Mouse (Mus musculus): ENCODE measurements around the gene Itsn2. TPM values are rescaled to one million over a fixed set of nuclear protein-coding genes. Genes with fewer than 3 reads are reported as not detected.
A peak's percentile ranks its signal among the peaks of the same experiment; 100 is the strongest.

Itsn2 gene
- polyA plus RNA-seq, 1 experiment from 2014 or later: 48.4 TPM

- Histone ChIP-seq H3K9me3 (ENCODE audit: control insufficient read depth, low read length) (no peaks in the 10 kb centered on the region), H3K9ac (ENCODE audit: low read length) (no peak overlapping the region), H3K4me1 (ENCODE audit: control insufficient read depth in 2 of 2, insufficient read depth in 2 of 2, low read length in 2 of 2) (peaks cover 0 to 2% of the 10 kb centered on the region in 2 experiments; a peak in 2 of 4 replicates), H3K27ac (replicated peaks in 1 of 2; ENCODE audit: control insufficient read depth in 1 of 2, insufficient read depth in 1 of 2, low read depth in 2 of 2, low read length in 2 of 2) (no peak overlapping the region), H3K36me3 (ENCODE audit: control insufficient read depth, insufficient read depth, low read length) (no peaks in the 10 kb centered on the region), H3K4me2 (ENCODE audit: low read length) (no peak overlapping the region), H3K27me3 (ENCODE audit: control insufficient read depth, insufficient read depth, low read length) (no peaks in the 10 kb centered on the region), H3K4me3 (ENCODE audit: control insufficient read depth in 1 of 2, insufficient read depth in 1 of 2, low read depth in 1 of 2, low read length in 2 of 2) (no peak overlapping the region)
- no peak for ATAC-seq (ENCODE audit: insufficient number of reproducible peaks, insufficient read depth, low FRiP score, low read depth)
- WGBS: 74% methylated on average over 2 of the region's 2 CpGs
Observed at GRCm38 (mm10) chr12:4587846-4588245, 4.6 kb upstream of the Itsn2 start.

DNA sequence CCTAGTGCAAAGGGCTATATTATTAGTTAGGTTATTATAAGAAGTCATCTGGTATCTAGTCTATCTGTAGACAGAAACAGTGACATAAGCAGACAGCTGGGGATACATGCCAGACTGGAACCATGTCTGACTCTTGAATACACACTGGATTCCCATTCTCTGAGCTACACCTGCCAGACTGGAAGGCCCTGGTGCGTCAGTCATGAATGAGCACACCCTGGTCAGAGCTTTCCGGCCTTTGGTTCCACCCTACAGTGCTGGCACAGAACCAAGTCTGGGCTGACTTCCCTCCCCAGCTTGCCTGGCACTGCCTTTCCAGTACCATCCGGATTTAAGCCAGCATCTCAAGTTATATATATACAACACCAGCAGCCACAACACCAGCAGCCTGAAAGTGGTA lies 3.8 kb upstream of the Itsn2 start:
- WGBS: 64% methylated on average over 3 of the region's 3 CpGs
- Histone ChIP-seq H3K9me3 (ENCODE audit: control insufficient read depth, low read length) (no peaks in the 10 kb centered on the region), H3K27ac (replicated peaks in 1 of 2; ENCODE audit: control insufficient read depth in 1 of 2, insufficient read depth in 1 of 2, low read depth in 2 of 2, low read length in 2 of 2) (no peak overlapping the region), H3K4me2 (ENCODE audit: low read length) (no peak overlapping the region), H3K9ac (ENCODE audit: low read length) (no peak overlapping the region), H3K4me3 (ENCODE audit: control insufficient read depth in 1 of 2, insufficient read depth in 1 of 2, low read depth in 1 of 2, low read length in 2 of 2) (no peak overlapping the region), H3K4me1 (ENCODE audit: control insufficient read depth in 2 of 2, insufficient read depth in 2 of 2, low read length in 2 of 2) (peaks cover 0 to 2% of the 10 kb centered on the region in 2 experiments; a peak in 2 of 4 replicates), H3K27me3 (ENCODE audit: control insufficient read depth, insufficient read depth, low read length) (no peaks in the 10 kb centered on the region), H3K36me3 (ENCODE audit: control insufficient read depth, insufficient read depth, low read length) (no peaks in the 10 kb centered on the region)
- no peak for ATAC-seq (ENCODE audit: insufficient number of reproducible peaks, insufficient read depth, low FRiP score, low read depth)

DNA sequence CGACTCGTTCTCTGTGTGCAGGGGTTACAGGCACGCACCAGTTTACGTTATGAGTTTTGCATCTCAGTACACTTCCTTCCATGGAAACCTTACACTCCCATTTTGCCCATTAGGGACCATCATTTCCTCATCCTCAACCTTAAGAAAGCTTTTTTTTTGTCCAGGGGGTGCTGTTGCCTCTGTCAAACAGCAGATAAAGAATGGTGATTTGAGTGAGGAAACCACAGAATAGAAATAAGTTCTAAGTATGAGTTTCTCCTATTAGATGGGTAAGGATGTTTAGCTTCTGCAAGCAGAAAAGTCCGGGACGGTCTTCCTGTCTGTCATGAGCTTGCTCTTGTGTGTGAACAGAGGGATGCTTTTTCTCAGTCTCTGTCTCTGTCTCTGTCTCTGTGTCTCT lies 413 bp upstream of the Itsn2 start:
- peak overlapping the region; percentile 83 for H3K4me2 ChIP-seq (ENCODE audit: low read length)
- no peak for ATAC-seq (ENCODE audit: insufficient number of reproducible peaks, insufficient read depth, low FRiP score, low read depth)
- H3K27me3 ChIP-seq (ENCODE audit: control insufficient read depth, insufficient read depth, low read length): no peaks in the 10 kb centered on the region
- H3K4me1 ChIP-seq (ENCODE audit: control insufficient read depth in 2 of 2, insufficient read depth in 2 of 2, low read length in 2 of 2): peaks cover 2 to 9% of the 10 kb centered on the region in 2 experiments; a peak in 3 of 4 replicates
- H3K36me3 ChIP-seq (ENCODE audit: control insufficient read depth, insufficient read depth, low read length): no peaks in the 10 kb centered on the region
- H3K4me3 ChIP-seq (ENCODE audit: control insufficient read depth in 1 of 2, insufficient read depth in 1 of 2, low read depth in 1 of 2, low read length in 2 of 2): peak overlapping the region; percentile 89 to 99
- no peak overlapping the region for H3K27ac ChIP-seq (replicated peaks in 1 of 2; ENCODE audit: control insufficient read depth in 1 of 2, insufficient read depth in 1 of 2, low read depth in 2 of 2, low read length in 2 of 2)
- 62% methylated on average over 6 of the region's 6 CpGs for WGBS
- no peaks in the 10 kb centered on the region for H3K9me3 ChIP-seq (ENCODE audit: control insufficient read depth, low read length)
- H3K9ac ChIP-seq (ENCODE audit: low read length): peak overlapping the region; percentile 96

- Histone ChIP-seq H3K4me1 (ENCODE audit: control insufficient read depth in 2 of 2, insufficient read depth in 2 of 2, low read length in 2 of 2) (peaks cover 2 to 10% of the 10 kb centered on the region in 2 experiments), H3K36me3 (ENCODE audit: control insufficient read depth, insufficient read depth, low read length) (no peaks in the 10 kb centered on the region), H3K4me3 (ENCODE audit: control insufficient read depth in 1 of 2, insufficient read depth in 1 of 2, low read depth in 1 of 2, low read length in 2 of 2) (peak overlapping the region; percentile 89 to 99), H3K9ac (ENCODE audit: low read length) (peak overlapping the region; percentile 96), H3K4me2 (ENCODE audit: low read length) (peak overlapping the region; percentile 83), H3K27me3 (ENCODE audit: control insufficient read depth, insufficient read depth, low read length) (no peaks in the 10 kb centered on the region), H3K9me3 (ENCODE audit: control insufficient read depth, low read length) (no peaks in the 10 kb centered on the region), H3K27ac (replicated peaks in 1 of 2; ENCODE audit: control insufficient read depth in 1 of 2, insufficient read depth in 1 of 2, low read depth in 2 of 2, low read length in 2 of 2) (peak overlapping the region; percentile 90 to 93)
- under 1% methylated on average over 59 of the region's 80 CpGs for WGBS
- peak; percentile 75 for ATAC-seq (ENCODE audit: insufficient number of reproducible peaks, insufficient read depth, low FRiP score, low read depth)
Observed at GRCm38 (mm10) chr12:4593166-4593929, 910 bp downstream of the Itsn2 start.

- no peak for ATAC-seq (ENCODE audit: insufficient number of reproducible peaks, insufficient read depth, low FRiP score, low read depth)
- Histone ChIP-seq H3K4me1 (ENCODE audit: control insufficient read depth in 2 of 2, insufficient read depth in 2 of 2, low read length in 2 of 2) (peaks cover 2 to 15% of the 10 kb centered on the region in 2 experiments), H3K4me2 (ENCODE audit: low read length) (peak overlapping the region; percentile 83), H3K4me3 (ENCODE audit: control insufficient read depth in 1 of 2, insufficient read depth in 1 of 2, low read depth in 1 of 2, low read length in 2 of 2) (peak overlapping the region; percentile 89 to 99; a peak in 3 of 4 replicates), H3K9ac (ENCODE audit: low read length) (peak overlapping the region; percentile 96), H3K9me3 (ENCODE audit: control insufficient read depth, low read length) (no peaks in the 10 kb centered on the region), H3K36me3 (ENCODE audit: control insufficient read depth, insufficient read depth, low read length) (no peaks in the 10 kb centered on the region), H3K27me3 (ENCODE audit: control insufficient read depth, insufficient read depth, low read length) (no peaks in the 10 kb centered on the region), H3K27ac (replicated peaks in 1 of 2; ENCODE audit: control insufficient read depth in 1 of 2, insufficient read depth in 1 of 2, low read depth in 2 of 2, low read length in 2 of 2) (peak overlapping the region in 1 of 2 experiments; percentile 90; a peak in 2 of 4 replicates)
- 57% methylated on average over 9 of the region's 9 CpGs for WGBS
Observed at GRCm38 (mm10) chr12:4593930-4594391, 1.5 kb downstream of the Itsn2 start.

GRCm38 (mm10) chr12:4595055-4595454 lies 2.6 kb downstream of the Itsn2 start:
- WGBS: 76% methylated on average over 6 of the region's 6 CpGs
- ATAC-seq (ENCODE audit: insufficient number of reproducible peaks, insufficient read depth, low FRiP score, low read depth): no peak

DNA sequence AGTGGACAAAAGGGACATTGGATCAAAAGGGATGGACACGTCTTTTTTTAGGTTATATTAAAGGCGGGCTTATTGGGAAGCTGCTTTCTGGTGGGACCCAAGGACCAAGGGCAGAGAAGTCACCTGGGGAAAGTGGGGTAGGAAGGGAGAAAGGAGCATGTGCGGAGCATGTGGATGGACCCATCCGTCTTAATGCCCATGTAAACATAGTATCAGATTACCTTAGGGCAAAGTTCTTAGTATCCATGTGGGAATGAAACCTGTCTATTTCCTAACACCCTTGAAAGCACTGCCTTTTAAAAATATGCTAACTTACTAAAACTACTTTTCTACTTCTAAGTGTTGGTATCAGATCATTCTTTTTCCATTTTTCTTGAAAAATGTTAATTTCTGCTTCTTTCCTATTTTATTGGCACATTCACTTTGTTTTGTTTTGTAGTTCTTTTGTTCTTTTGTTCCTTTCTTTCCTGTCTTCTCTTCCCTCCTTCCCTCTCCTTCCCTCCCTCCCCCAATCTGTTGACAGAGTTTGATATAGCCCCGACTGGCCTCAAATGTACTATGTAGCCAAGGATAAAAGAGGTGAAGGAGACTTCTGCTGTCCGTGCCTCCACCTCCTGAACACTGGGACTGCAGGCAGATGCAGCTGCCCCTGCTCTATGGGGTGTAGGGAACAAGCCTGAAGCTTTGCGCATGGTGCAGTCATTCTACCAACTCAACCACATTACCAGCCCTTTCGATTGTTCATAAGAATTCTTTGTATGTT lies 6.4 kb downstream of the Itsn2 start:
- Histone ChIP-seq H3K27ac (replicated peaks in 1 of 2; ENCODE audit: control insufficient read depth in 1 of 2, insufficient read depth in 1 of 2, low read depth in 2 of 2, low read length in 2 of 2) (no peak overlapping the region), H3K27me3 (ENCODE audit: control insufficient read depth, insufficient read depth, low read length) (no peaks in the 10 kb centered on the region), H3K9ac (ENCODE audit: low read length) (no peak overlapping the region), H3K4me1 (ENCODE audit: control insufficient read depth in 2 of 2, insufficient read depth in 2 of 2, low read length in 2 of 2) (peaks cover 2 to 19% of the 10 kb centered on the region in 2 experiments), H3K4me3 (ENCODE audit: control insufficient read depth in 1 of 2, insufficient read depth in 1 of 2, low read depth in 1 of 2, low read length in 2 of 2) (no peak overlapping the region), H3K9me3 (ENCODE audit: control insufficient read depth, low read length) (no peaks in the 10 kb centered on the region), H3K4me2 (ENCODE audit: low read length) (no peak overlapping the region), H3K36me3 (ENCODE audit: control insufficient read depth, insufficient read depth, low read length) (no peaks in the 10 kb centered on the region)
- WGBS: 62% methylated on average over 8 of the region's 8 CpGs
- ATAC-seq (ENCODE audit: insufficient number of reproducible peaks, insufficient read depth, low FRiP score, low read depth): no peak

More at GRCm38 (mm10) chr12:4595055-4595454, 2.6 kb downstream of the Itsn2 start:
- H3K4me1 ChIP-seq (ENCODE audit: control insufficient read depth in 2 of 2, insufficient read depth in 2 of 2, low read length in 2 of 2): peaks cover 4 to 18% of the 10 kb centered on the region in 2 experiments
- no peak overlapping the region for H3K9ac ChIP-seq (ENCODE audit: low read length)
- H3K4me3 ChIP-seq (ENCODE audit: control insufficient read depth in 1 of 2, insufficient read depth in 1 of 2, low read depth in 1 of 2, low read length in 2 of 2): no peak overlapping the region
- H3K36me3 ChIP-seq (ENCODE audit: control insufficient read depth, insufficient read depth, low read length): no peaks in the 10 kb centered on the region
- H3K27me3 ChIP-seq (ENCODE audit: control insufficient read depth, insufficient read depth, low read length): no peaks in the 10 kb centered on the region
- H3K27ac ChIP-seq (replicated peaks in 1 of 2; ENCODE audit: control insufficient read depth in 1 of 2, insufficient read depth in 1 of 2, low read depth in 2 of 2, low read length in 2 of 2): no peak overlapping the region
- H3K4me2 ChIP-seq (ENCODE audit: low read length): peak overlapping the region; percentile 0; the same call in 1 of the 2 replicates
- H3K9me3 ChIP-seq (ENCODE audit: control insufficient read depth, low read length): no peaks in the 10 kb centered on the region

Measured in heart, embryonic 14.5 days (tissue).